Mouse (Mus musculus) gastrocnemius, postnatal 14 days (tissue): Measurements from ENCODE around the gene Asic2. TPM values are rescaled to one million over a fixed set of nuclear protein-coding genes. Genes with fewer than 3 reads are reported as not detected.
"Not testable (repeated sequence)": the region's sequence is repeated elsewhere in the genome, so short reads cannot be mapped to it uniquely, and the experiment has no call there.

Experiments
- DNase-seq: peaks from one replicate; pipeline ENCODE4 v3.0.0; 2021; ENCODE audit warnings: mixed read lengths
- intact Hi-C: fragments of 180-260 bp; cut with DNase I; formaldehyde crosslinking; loops from one replicate; pipeline ENCODE4 v1.15.1; 2025; ENCODE audit warnings: low total_unique reads
- total RNA-seq, 2 experiments: library from RNA; stranded (reverse); gene quantifications; 2 replicates each; pipeline ENCODE4 v1.2.3; 2021

The Asic2 gene
- total RNA-seq, 2 experiments from 2014 or later, result 0.06 TPM; not detected in 1

DNA sequence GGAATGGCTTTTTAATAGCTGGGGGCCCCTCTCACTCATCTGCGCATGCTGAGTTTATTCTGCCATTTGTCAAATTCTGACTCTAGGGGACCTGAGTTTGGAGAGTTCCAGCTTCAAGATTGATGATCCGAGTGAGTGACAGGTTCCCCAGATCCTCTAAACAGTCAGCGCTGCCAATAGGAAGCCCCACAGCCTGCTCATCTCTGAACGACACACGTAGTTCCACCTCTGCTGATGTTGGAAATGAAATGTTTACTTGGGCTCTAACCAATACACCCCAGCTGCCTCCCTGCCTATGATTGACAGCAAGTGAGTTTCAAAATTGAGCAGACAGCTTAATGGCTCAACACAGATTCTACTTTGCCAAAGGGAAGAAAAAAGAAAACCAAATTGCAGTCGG, 685.1 kb downstream of the Asic2 start:
- no peak for DNase-seq
- intact Hi-C loops, result no loop called here

DNA sequence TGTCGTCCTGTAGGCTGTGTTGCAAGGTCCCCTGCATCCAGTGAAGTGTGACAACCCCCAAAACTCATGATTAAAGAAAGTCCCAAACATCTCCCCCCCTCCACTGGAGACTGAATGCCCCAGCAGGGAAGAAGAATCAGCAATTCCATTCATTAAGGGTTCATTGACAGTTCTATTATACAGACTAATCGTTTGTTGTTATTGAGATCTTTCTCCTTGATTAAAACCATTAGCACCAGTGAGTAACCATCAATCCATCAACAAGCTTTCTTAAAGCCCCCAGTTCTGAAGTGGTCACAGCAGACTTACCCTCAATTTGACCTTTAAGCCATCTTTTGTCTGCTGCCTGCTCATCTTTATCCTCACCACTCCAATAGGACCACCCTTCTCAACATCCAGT, 688.2 kb downstream of the Asic2 start:
- no peak for DNase-seq
- intact Hi-C loops, result no loop called here

DNA sequence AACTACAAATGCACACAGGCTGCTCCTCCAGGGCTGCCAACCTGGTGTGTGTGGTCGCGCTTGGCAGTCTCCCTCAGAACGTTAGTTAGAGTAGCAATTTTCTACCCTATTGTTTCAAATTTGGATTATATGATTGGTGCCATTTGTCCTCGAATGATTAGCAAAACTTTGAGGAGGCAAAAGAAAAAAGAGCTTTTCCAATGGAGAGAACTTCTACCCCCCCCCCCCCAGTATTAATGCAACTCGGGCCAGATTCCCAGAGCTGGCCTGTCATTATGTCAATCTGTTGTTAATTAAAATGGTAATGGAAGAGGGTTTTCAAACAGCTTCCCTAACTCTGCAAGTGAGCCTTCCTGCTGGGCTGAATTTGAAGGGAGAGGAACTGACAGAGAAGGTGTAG, 690.9 kb downstream of the Asic2 start:
- intact Hi-C loops, result no loop called here
- DNase-seq, result no peak

DNA sequence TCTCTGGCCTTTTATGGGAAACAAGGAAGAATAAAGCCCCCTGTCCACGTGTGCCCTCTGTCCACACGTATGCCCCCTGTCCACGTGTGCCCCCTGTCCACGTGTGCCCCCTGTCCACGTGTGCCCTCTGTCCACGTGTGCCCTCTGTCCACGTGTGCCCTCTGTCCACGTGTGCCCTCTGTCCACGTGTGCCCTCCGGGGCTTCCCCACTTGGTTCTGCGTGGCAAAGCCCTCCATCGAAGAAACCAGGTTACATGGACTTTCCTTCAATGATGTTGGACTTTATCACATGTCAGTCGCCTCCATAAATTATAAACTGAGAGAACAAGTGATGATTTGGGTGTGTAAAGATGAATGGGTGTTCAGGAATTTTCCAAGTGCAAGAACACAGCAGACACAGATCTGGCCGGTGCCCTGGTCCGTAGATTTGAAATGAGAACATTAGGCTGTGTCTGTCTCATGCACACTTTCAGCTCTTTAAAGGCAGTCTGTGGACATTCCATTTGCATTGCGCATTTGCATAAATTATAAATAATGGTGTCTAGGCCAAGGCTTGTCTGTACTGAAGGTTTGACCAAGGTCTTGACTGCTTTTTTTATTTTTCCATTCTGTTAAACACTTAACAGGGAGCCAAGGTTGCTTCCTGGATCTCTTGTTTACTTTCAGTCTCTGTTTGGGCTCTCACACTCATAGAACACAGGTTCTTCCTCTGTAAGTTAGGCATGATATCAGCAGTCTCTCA, 695.4 kb downstream of the Asic2 start:
- no peak for DNase-seq
- intact Hi-C loops, result no loop called here

DNA sequence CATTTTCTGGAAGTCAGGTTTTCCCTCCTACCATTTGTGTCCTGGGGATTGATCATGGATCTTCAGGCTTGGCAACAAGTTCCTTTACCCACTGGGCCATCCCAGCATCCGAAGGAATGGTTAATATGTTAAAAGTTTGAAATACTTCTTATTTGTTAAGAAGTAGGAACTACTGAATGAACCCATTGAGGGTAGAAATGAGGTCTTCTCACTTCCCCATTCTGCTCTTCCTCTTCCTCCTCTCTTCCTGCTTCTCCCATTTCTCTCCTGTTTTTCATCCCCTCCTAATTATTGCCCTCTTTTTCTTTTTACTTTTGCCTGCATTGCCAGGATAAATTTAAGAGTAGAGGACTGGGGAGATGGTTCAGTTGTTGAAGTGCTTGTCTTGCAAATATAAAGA, 696.8 kb downstream of the Asic2 start:
- intact Hi-C loops, result no loop called here
- no peak for DNase-seq

DNA sequence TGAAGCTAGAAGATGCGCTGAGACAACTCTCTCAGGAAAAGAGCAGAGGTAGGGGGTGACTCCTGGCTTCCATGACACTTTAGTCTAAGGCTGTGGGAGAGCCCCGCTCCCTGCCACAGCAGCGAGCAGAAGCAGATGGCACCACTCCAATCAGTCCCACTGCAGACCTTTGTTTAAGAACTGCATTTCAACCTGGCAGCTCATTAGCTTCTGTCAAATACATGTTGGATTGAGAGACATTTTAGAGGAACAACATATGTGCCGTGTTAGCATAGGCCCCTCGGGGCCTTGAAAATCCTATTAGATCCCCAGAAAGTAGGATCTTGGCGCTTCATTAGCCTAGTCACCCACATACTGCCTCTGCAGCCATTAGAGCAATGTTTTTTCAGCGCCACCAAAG, 697.7 kb downstream of the Asic2 start:
- DNase-seq, result no peak
- intact Hi-C loops, result no loop called here

DNA sequence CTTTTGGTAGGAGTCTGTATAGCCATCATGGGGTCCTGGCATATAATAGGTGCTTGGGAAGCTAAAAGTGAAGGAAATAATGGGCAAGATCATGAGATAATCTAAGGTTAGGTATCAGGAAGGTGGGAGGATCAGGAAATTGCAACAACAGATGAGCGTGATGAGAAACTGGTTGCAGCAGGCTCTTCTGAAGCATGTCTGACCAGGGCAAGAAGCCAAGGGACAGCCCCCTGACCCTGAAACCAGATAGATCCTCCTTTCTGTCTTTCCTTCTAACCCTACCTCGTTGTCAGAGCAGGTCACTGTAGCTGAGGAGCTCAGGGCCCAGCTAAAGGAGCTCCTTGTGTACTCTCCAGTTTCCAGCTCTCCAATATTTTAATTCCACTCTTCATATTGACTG, 704.5 kb downstream of the Asic2 start:
- no peak for DNase-seq
- intact Hi-C loops, result no loop called here

DNA sequence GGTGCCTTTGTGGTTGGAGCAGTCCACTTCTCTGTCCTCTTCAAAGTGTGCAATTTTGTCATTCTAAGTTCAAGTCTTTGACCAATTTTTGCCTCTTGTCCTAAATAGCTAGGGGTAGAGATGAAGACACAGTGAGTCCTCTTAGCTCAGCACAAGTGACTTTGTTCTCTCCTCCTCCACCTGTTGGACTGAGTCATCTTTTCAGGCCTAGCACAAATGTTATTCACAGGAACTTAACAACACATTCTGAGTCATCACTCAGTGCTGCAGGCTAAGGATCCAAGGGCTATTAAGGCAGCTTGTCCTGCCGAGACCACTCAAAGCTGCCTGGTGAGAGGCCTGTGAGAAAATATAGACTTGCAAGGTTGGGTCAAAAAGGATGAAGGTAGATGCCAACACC, 705.1 kb downstream of the Asic2 start:
- intact Hi-C loops, result no loop called here
- DNase-seq, result no peak

DNA sequence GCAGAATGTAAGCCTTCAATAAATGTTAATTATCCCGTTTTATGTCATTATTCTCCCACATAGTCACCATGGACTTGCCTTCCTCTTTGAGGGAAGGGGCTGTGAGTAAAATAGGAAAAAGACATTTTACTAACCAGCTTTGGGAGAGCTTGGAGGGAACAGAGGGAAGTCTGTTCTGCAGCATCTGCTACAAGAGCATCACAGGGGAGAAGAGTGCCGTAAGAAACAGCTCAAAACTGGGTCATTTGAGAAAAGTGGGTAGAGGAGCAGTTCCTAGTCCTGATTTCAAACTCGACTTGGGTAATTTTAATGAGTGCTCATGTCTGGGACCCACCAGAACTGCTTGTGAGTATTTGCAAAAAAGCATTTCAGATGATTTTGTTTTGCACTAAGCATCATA, 707.0 kb downstream of the Asic2 start:
- DNase-seq, result no peak
- intact Hi-C loops, result no loop called here

DNA sequence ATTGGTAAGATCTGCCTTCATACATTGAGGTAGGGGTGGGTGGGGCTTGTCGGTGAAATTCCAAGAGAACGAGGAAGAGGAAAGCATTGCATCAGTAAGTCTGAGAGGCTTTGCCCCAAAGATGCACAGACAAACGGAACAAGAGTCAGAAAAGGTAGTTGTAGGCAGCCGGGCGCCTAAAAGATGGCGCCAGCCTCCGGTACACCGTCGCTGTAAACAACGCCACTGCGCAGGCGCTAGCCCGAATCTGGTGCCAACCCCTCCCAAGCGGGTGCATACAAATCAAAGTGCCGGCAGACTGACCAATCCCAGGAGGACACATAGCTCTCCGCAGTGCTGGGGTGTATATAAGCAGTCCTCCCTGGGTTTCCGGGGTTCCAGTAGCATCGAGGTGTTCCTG, 727.1 kb downstream of the Asic2 start:
- DNase-seq, intact Hi-C loops: not testable (repeated sequence)

DNA sequence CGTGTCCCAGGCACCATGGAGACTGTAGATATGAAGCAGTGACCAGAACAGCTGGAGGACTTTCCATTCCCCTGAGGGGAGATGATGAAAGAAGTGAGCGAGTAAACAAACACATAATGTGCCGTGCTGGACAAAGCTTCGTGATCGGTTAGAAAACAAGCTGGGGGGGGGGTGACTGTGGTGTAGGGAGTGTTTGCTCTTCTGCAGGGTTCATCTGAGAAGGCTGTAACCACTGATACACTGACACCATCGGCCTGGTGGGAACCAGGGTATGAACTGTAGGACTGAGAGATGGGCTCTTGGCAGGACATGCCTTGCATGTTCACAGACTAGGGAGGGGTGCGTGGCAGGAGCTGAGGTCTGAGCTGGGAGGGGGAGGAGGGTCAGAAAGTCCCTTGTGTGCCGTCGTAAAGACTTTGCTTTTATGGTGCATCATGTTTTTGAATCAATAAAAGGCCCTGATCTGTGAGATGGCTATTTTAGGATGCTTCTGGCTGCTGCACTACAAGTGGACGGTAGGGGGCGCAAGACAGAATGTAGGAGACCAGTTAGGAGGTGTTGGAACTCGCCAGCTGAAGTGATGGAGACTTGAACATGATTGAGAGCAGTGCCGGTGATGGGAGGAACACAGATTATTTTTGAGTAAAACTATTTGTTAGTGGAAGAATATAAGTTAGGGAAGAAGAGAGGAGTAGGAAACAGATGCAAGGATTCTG, 728.1 kb downstream of the Asic2 start:
- intact Hi-C loops, result loop anchor here (10.0 kb wide), 1 partner anchor 375 kb away; no protein-coding TSS in a partner anchor
- no peak for DNase-seq

DNA sequence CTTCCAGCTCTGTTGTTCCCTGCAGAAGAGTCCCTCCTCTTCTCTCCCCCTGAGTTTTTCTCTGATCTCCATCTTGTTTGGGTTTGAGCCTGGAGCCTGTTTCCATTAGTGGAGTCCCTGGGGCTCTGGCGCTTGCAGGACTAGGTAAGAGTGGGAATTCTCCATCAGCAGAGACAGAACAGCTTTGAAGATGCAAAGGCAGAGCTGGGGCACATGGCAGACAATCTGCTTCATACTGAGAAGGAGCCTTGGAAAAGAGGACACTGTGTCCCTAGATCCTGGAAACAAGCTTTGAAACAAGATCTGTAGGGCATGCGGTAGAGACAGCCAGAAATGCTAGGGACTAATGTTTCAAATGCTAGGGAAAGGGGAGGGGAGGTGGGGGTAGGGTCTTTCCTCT, 729.2 kb downstream of the Asic2 start:
- no peak for DNase-seq
- intact Hi-C loops, result loop anchor here (10.0 kb wide), 1 partner anchor 376 kb away; no protein-coding TSS in a partner anchor

DNA sequence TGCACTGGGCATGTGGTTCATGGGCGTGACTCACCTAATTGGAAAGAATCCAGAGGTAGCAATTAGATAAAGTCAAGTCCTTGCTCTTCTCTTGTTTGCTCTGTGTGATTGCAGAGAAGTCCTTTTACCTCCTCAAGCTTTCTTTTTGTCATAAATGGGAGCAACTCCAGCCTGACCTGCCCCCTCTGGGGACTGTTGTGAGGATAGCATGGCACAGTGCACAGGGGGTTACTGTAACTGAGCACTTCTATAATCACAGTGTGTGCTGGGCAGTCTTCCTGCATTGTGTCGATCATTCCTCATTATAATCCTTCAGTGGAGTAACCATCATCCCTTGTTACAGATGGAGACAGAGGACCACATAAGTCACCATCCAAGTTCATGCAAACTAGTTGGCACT, 732.2 kb downstream of the Asic2 start:
- intact Hi-C loops, result loop anchor here (10.0 kb wide), 1 partner anchor 379 kb away; no protein-coding TSS in a partner anchor
- no peak for DNase-seq

DNA sequence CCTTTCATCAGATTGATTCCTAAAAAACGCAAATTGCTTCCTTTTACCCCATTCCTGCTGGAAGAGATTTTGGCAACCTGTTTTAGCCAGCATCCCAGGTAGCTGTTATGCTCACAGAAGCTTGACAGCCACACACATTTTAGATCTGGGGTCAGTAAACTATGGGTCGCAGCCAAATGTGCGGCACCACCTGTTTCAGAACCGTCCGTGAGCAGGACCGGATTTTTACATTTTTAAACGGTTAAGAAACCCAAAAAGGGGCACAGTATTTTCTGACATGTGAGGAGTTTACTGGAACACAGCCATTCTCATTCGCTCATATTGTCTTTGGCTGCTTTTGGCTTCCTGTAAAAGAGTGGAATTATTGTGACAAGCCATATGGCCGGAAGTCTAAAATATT, 744.9 kb downstream of the Asic2 start:
- intact Hi-C loops, result no loop called here
- no peak for DNase-seq

DNA sequence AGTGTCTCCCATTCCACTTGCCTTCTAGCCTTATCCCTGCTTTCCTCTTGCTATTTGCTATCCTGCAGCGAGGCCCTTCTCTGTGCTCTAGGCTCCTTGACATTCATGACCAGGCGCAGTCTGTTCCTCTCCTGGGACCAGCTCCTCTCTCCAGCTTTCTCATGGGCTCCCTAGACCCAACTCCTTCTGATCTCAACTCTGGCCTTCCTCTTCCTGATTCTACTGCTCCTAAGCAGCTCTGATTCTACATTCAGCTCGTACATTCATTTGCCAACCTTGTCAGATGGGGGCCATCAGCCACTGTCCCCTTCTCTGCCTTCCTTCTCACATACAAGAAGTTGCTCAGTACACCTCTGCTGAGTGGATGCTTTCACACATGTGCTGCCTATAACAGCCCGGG, 747.5 kb downstream of the Asic2 start:
- DNase-seq, result no peak
- intact Hi-C loops, result no loop called here

DNA sequence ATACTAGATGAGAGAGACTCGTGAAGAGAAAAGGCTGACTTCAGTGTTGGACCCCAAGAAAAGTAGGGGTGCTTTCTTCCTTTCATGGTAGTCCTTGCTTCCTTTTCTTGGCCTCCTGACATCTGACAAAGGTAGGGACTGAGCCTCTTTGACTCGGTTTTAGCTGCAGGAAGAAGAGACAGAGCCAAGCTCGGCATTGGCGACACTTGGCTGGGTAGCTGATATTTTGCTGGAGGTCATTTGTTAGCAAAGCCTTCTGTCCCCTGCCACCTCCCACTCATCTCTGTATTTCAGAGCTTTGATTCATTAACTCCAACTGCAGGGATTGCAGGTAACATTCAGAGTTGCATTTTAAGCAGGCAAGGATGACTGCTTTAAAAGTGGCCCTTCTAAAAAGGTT, 762.8 kb downstream of the Asic2 start:
- no peak for DNase-seq
- intact Hi-C loops, result no loop called here

DNA sequence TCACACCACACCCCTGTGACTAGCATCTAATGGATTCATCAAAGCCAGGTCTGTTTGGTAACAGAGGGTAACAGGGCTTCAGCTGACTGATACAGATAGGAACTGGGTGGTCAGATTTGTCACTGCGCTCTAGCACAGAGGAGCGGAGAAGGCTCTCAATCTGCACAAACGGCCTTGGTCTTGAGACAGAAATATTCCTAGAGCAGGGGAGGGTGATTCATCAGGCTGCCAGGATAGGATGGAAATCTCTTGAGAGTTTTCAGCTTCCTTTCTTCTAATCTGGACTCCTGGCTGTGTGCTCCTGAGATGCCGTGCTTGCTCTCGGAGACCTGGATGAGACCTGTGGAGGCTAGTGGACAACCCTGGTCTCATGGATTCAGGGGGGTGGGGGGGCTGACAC, 765.7 kb downstream of the Asic2 start:
- intact Hi-C loops, result no loop called here
- DNase-seq, result no peak

DNA sequence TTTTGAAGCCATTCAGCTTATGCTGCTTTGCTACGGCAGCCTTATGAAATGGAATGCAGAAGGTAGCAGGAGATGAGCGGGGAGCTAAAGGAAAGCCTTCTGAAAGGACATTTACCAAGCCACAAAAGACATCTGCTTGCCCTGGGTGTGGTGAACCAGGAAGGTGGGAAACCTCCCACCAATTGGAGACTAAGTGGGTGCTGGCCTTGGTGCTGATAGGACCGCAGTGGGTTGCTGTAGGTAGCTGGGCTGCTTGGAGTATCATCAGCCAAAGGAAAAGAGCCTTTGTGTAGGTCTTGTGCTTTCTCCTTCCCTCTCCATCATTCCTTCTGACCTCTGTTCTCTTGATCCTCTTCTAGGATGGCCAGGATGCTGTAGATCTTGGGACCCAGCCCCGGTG, 774.4 kb downstream of the Asic2 start:
- intact Hi-C loops, result no loop called here
- no peak for DNase-seq

DNA sequence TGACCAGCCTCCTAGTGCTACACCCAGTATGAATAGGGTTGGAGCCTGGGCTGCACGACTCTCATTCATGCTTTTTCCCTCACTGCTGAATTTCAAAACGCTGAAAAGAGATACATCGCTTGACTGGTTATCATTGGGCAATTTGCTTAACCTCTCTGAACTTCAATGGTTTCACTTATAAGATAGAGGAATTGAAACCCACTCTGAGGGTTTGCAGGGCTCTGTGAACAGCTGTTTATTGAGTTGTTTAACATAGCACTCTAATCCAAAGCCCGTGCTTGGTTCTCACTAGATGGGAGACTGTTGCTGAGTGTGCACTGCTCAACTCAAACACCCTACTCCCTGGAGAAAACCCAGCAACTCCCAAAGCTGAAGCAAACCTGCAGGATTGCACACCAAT, 776.1 kb downstream of the Asic2 start:
- no peak for DNase-seq
- intact Hi-C loops, result no loop called here

DNA sequence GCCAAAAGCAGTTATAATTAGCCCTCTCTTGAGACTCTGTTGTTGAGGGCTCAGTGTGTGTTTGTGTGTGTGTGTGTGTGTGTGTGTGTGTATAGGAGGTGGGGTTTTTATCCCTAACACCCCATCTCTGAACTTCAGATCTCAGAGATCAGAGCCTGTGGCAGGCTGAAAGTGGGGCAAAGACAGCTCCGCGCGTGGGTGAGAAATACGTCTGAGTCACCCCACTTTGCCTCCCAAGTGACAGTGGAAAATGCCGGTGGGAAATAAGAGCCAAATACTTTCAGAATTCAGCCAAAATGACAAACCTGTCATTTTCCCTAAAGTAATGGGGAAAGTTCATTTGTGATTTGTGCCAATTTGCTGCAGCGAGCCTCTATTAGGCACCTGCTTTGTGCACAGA, 779.2 kb downstream of the Asic2 start:
- no peak for DNase-seq
- intact Hi-C loops, result no loop called here

DNA sequence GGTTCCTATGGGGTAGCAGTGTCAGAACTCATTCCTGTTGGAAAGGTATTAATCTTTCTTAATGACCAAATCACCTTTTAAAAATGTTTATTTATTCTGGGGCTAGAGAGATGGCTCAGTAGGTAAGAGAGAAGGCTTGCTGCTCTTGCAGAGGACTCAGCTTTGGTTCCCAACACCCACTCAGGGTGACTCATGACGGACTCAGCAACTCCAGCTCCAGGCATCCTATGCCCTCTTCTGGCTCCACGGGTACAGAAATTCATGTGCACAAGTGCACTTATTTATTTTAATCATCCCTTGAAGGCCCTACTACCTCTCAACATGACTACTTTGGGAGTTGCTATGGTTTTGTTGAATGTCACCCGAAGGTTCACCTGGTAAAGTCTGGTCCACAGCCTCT, 780.4 kb downstream of the Asic2 start:
- DNase-seq, result no peak
- intact Hi-C loops, result no loop called here
